Mouse (Mus musculus): ENCODE data around the gene Pitpnc1.

DNA sequence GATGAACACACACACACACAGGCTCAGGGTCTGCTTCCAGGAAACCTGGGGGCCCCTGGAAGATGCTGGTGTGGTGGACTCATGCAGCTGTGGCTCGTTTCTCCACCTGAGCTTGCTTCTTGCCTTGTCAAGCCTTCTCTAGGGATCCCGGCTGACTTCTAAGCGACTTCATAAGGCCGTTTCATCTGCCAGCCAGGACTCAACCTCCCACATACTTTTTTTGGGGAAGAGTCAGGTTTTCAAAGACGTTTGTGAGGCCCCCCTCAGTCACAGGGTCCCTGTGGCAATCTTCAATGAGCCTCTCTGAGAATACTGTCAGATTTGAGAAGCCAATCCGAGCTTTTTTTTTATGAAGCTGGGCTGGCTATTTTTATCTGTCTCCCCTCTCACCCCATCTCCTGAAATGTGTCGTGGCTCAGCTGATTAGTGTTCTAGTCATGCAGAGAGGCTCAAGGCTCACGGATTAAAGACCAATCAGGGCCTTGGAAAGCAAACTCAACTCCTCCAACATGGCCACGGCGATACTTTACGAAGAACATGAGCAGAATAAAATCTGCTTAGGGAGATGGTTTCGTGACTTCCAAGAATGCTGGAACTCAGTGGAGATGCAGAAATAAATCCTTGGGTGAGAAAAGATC lies 247.8 kb downstream of the Pitpnc1 start:
- no peak for TF ChIP-seq CTCF (IDR thresholded peaks at IDR 0.05; ENCODE audit: low read depth)
- no peak for TF ChIP-seq EP300 (IDR thresholded peaks at IDR 0.05; ENCODE audit: low read depth)
